Mouse (Mus musculus): ENCODE measurements around the gene C1qtnf6.

- no peak for TF ChIP-seq POLR2A (IDR thresholded peaks at IDR 0.05; ENCODE audit: control insufficient read depth in 1 of 2, insufficient read depth in 1 of 2, low read depth in 1 of 2, low read length in 2 of 2, poor library complexity in 1 of 2)
- TF ChIP-seq USF1 (IDR thresholded peaks at IDR 0.05; ENCODE audit: low read depth, low read length): no peak
- TF ChIP-seq EP300 (IDR thresholded peaks at IDR 0.05; ENCODE audit: low read depth in 1 of 2, low read length in 2 of 2): no peak
- TF ChIP-seq RAD21 (IDR thresholded peaks at IDR 0.05; ENCODE audit: low read depth, low read length): no peak
Measured at GRCm38 (mm10) chr15:78531451-78531720, 170 bp upstream of the C1qtnf6 start.

All from MEL (cell line).